Mouse (Mus musculus) intestine, embryonic 15.5 days (tissue): Measurements from ENCODE around the gene Sat2. TPM values are rescaled to one million over a fixed set of nuclear protein-coding genes. Genes with fewer than 3 reads are reported as not detected.

Source experiments
- ATAC-seq: fragments of 200-750 bp; cut with Nextera tagmentation; 2 replicates; pipeline ENCODE4 v1.8.0; 2017; ENCODE audit warnings: moderate TSS enrichment, moderate library complexity
- H3K27ac ChIP-seq: fragments of 300-500 bp; sonication (generic); 2 replicates; pipeline ENCODE4 v1.5.1; 2015; ENCODE audit warnings: mild to moderate bottlenecking, inconsistent platforms
- H3K27me3 ChIP-seq: fragments of 300-500 bp; sonication (generic); replicated peaks from 2 replicates; pipeline ENCODE4 v1.6.1; 2015; ENCODE audit warnings: inconsistent platforms
- H3K36me3 ChIP-seq: fragments of 300-500 bp; sonication (generic); 2 replicates; pipeline ENCODE4 v1.6.1; 2015; ENCODE audit warnings: inconsistent platforms
- H3K4me1 ChIP-seq: fragments of 300-500 bp; sonication (generic); replicated peaks from 2 replicates; pipeline ENCODE4 v1.6.1; 2015; ENCODE audit warnings: inconsistent platforms
- H3K4me2 ChIP-seq: fragments of 300-500 bp; sonication (generic); replicated peaks from 2 replicates; pipeline ENCODE4 v1.6.1; 2015; ENCODE audit warnings: mild to moderate bottlenecking, inconsistent platforms
- H3K4me3 ChIP-seq: fragments of 300-500 bp; sonication (generic); replicated peaks from 2 replicates; pipeline ENCODE4 v1.5.1; 2015; ENCODE audit warnings: inconsistent platforms
- H3K9ac ChIP-seq: fragments of 300-500 bp; sonication (generic); 2 replicates; pipeline ENCODE4 v1.6.1; 2015; ENCODE audit warnings: inconsistent platforms
- H3K9me3 ChIP-seq: fragments of 300-500 bp; sonication (generic); 2 replicates; pipeline ENCODE4 v1.6.1; 2016; ENCODE audit warnings: inconsistent platforms
- WGBS: fragments of 180-500 bp; shearing (Covaris S2); methylation state at CpG from one replicate; pipeline ENCODE4 v1.1.7; 2015; 5-methylcytosine and 5-hydroxymethylcytosine counted together
- polyA plus RNA-seq: library from polyadenylated mRNA; unstranded; fragments of >200 nt; fragmentation: Nextera tagmentation; extraction: Ambion mirVana; gene quantifications from 2 replicates; pipeline ENCODE4 v1.2.1, GENCODE M21; 2015

Gene Sat2
- polyA plus RNA-seq, 1 experiment from 2014 or later: 16.7 TPM

- peaks cover 43% of the 10 kb centered on the region for H3K36me3 ChIP-seq
- no peaks in the 10 kb centered on the region for H3K9me3 ChIP-seq
- H3K4me2 ChIP-seq: peak within 1 kb of the TSS; percentile 22; the same call in 1 of the 2 replicates
- H3K27me3 ChIP-seq: no peaks in the 10 kb centered on the region
- WGBS: 27% methylated on average over 34 of the region's 34 CpGs
- peak within 1 kb of the TSS; percentile 3; the same call in 1 of the 2 replicates for H3K4me3 ChIP-seq
- peaks cover 12% of the 10 kb centered on the region for H3K4me1 ChIP-seq
- ATAC-seq: peak; percentile 82
- H3K27ac ChIP-seq: peak within 1 kb of the TSS; percentile 51
- 0 out of 2 replicates have a peak within 1 kb of the TSS, but pooled peaks have one; percentile 13 for H3K9ac ChIP-seq
Measured at GRCm38 (mm10) chr11:69655264-69656064, 33.6 kb downstream of the Sat2 start, which contains the start of gene Sox15. Gene Sox15 (plus strand): TSS chr11:69655314.

GRCm38 (mm10) chr11:69656065-69656455, 34.2 kb downstream of the Sat2 start:
- H3K4me1 ChIP-seq: peaks cover 12% of the 10 kb centered on the region
- H3K27me3 ChIP-seq: no peaks in the 10 kb centered on the region
- 86% methylated on average over 5 of the region's 5 CpGs for WGBS
- H3K27ac ChIP-seq: no peak overlapping the region
- H3K36me3 ChIP-seq: peaks cover 37% of the 10 kb centered on the region
- H3K4me2 ChIP-seq: no peak overlapping the region
- no peak for ATAC-seq
- no peak overlapping the region for H3K4me3 ChIP-seq
- H3K9ac ChIP-seq: no peak overlapping the region
- no peaks in the 10 kb centered on the region for H3K9me3 ChIP-seq

- Histone ChIP-seq H3K36me3 (peaks cover 31% of the 10 kb centered on the region), H3K4me3 (no peak overlapping the region), H3K4me2 (no peak overlapping the region), H3K27me3 (no peaks in the 10 kb centered on the region), H3K27ac (no peak overlapping the region), H3K9ac (no peak overlapping the region), H3K9me3 (no peaks in the 10 kb centered on the region), H3K4me1 (peaks cover 16% of the 10 kb centered on the region)
- ATAC-seq: no peak
- WGBS: 69% methylated on average over 10 of the region's 10 CpGs
Measured at GRCm38 (mm10) chr11:69656617-69657461, 35.0 kb downstream of the Sat2 start.

GRCm38 (mm10) chr11:69657462-69657881, 35.6 kb downstream of the Sat2 start:
- no peak overlapping the region for H3K4me3 ChIP-seq

GRCm38 (mm10) chr11:69661221-69661881, 39.5 kb downstream of the Sat2 start:
- peak overlapping the region; percentile 39 for H3K4me3 ChIP-seq
- ATAC-seq: no peak
- H3K9me3 ChIP-seq: no peaks in the 10 kb centered on the region
- no peaks in the 10 kb centered on the region for H3K27me3 ChIP-seq
- H3K9ac ChIP-seq: peak overlapping the region; percentile 44
- H3K27ac ChIP-seq: peak overlapping the region; percentile 96
- H3K4me2 ChIP-seq: peak overlapping the region; percentile 60
- H3K36me3 ChIP-seq: peaks cover 15% of the 10 kb centered on the region
- peaks cover 10% of the 10 kb centered on the region for H3K4me1 ChIP-seq
- WGBS: 76% methylated on average over 3 of the region's 3 CpGs

More at GRCm38 (mm10) chr11:69657462-69657881, 35.6 kb downstream of the Sat2 start:
- H3K9ac ChIP-seq: no peak overlapping the region
- H3K4me1 ChIP-seq: peaks cover 16% of the 10 kb centered on the region
- H3K4me2 ChIP-seq: no peak overlapping the region
- H3K27ac ChIP-seq: no peak overlapping the region
- no peak for ATAC-seq
- 82% methylated on average over 15 of the region's 15 CpGs for WGBS
- no peaks in the 10 kb centered on the region for H3K27me3 ChIP-seq
- H3K9me3 ChIP-seq: no peaks in the 10 kb centered on the region
- peaks cover 25% of the 10 kb centered on the region for H3K36me3 ChIP-seq

- Histone ChIP-seq H3K9me3 (no peaks in the 10 kb centered on the region), H3K4me3 (peak within 1 kb of the TSS; percentile 39), H3K9ac (peak within 1 kb of the TSS; percentile 44), H3K27me3 (no peaks in the 10 kb centered on the region), H3K27ac (peak within 1 kb of the TSS; percentile 96), H3K4me2 (peak within 1 kb of the TSS; percentile 60), H3K36me3 (peaks cover 21% of the 10 kb centered on the region), H3K4me1 (peaks cover 10% of the 10 kb centered on the region)
- WGBS: under 1% methylated on average over 48 of the region's 48 CpGs
- peak; percentile 96 for ATAC-seq
Measured at GRCm38 (mm10) chr11:69662213-69662966, 40.6 kb downstream of the Sat2 start, which contains the start of gene Mpdu1. Gene Mpdu1 (minus strand): TSS chr11:69662642.

- 66% methylated on average over 13 of the region's 13 CpGs for WGBS
- Histone ChIP-seq H3K4me3 (peak overlapping the region; percentile 39), H3K27ac (peak overlapping the region; percentile 96), H3K36me3 (peaks cover 20% of the 10 kb centered on the region), H3K4me1 (peaks cover 10% of the 10 kb centered on the region), H3K27me3 (no peaks in the 10 kb centered on the region), H3K9ac (peak overlapping the region; percentile 44), H3K4me2 (peak overlapping the region; percentile 60), H3K9me3 (no peaks in the 10 kb centered on the region)
- peak; percentile 17; the same call in 1 of the 2 replicates for ATAC-seq
Measured at GRCm38 (mm10) chr11:69662967-69663671, 41.3 kb downstream of the Sat2 start.

- 84% methylated on average over 6 of the region's 6 CpGs for WGBS
- H3K4me3 ChIP-seq: no peak overlapping the region
- H3K36me3 ChIP-seq: peaks cover 23% of the 10 kb centered on the region
- no peaks in the 10 kb centered on the region for H3K9me3 ChIP-seq
- H3K27ac ChIP-seq: no peak overlapping the region
- H3K9ac ChIP-seq: no peak overlapping the region
- no peak for ATAC-seq
- H3K4me1 ChIP-seq: peaks cover 10% of the 10 kb centered on the region
- no peaks in the 10 kb centered on the region for H3K27me3 ChIP-seq
- no peak overlapping the region for H3K4me2 ChIP-seq
Measured at GRCm38 (mm10) chr11:69663795-69664194, 42.0 kb downstream of the Sat2 start.

GRCm38 (mm10) chr11:69664841-69665240, 43.0 kb downstream of the Sat2 start:
- 87% methylated on average over 7 of the region's 7 CpGs for WGBS

GRCm38 (mm10) chr11:69665457-69665960, 43.7 kb downstream of the Sat2 start:
- Histone ChIP-seq H3K27me3 (no peaks in the 10 kb centered on the region), H3K9ac (no peak overlapping the region), H3K36me3 (peaks cover 32% of the 10 kb centered on the region), H3K27ac (peak overlapping the region; percentile 42; the same call in 1 of the 2 replicates), H3K9me3 (no peaks in the 10 kb centered on the region), H3K4me2 (0 out of 2 replicates have a peak overlapping the region, but pooled peaks have one; percentile 3), H3K4me1 (peaks cover 20% of the 10 kb centered on the region), H3K4me3 (no peak overlapping the region)
- ATAC-seq: no peak
- WGBS: 67% methylated on average over 9 of the region's 9 CpGs

More at GRCm38 (mm10) chr11:69664841-69665240, 43.0 kb downstream of the Sat2 start:
- Histone ChIP-seq H3K4me1 (peaks cover 18% of the 10 kb centered on the region), H3K4me3 (no peak overlapping the region), H3K9ac (no peak overlapping the region), H3K27me3 (no peaks in the 10 kb centered on the region), H3K4me2 (no peak overlapping the region), H3K27ac (no peak overlapping the region), H3K36me3 (peaks cover 30% of the 10 kb centered on the region), H3K9me3 (no peaks in the 10 kb centered on the region)
- no peak for ATAC-seq
